Mouse (Mus musculus) forebrain, postnatal 0 days (tissue): ENCODE results near the gene Bmp2. TPM values are rescaled to one million over a fixed set of nuclear protein-coding genes. Genes with fewer than 3 reads are reported as not detected.

Source experiments
- ATAC-seq: fragments of 200-750 bp; cut with Nextera tagmentation; 2 replicates; pipeline ENCODE4 v1.8.0; 2017; ENCODE audit warnings: mild to moderate bottlenecking, moderate library complexity
- DNase-seq: peaks from one replicate; pipeline ENCODE4 v3.0.0-alpha.2; 2015
- H3K27ac ChIP-seq: fragments of 300-500 bp; sonication (generic); 2 replicates; pipeline ENCODE4 v1.5.1; 2014; ENCODE audit warnings: low read depth, mild to moderate bottlenecking, antibody characterized with exemption, low read length, moderate library complexity, mixed read lengths
- H3K27me3 ChIP-seq: fragments of 300-500 bp; sonication (generic); 2 replicates; pipeline ENCODE4 v1.6.1; 2014; ENCODE audit warnings: mild to moderate bottlenecking, low read length, mixed read lengths; ENCODE audit not compliant: insufficient read depth
- H3K36me3 ChIP-seq: fragments of 300-500 bp; sonication (generic); 2 replicates; pipeline ENCODE4 v1.6.1; 2014; ENCODE audit warnings: mild to moderate bottlenecking, moderate library complexity; ENCODE audit not compliant: insufficient read depth
- H3K4me1 ChIP-seq: fragments of 300-500 bp; sonication (generic); 2 replicates; pipeline ENCODE4 v1.6.1; 2014; ENCODE audit warnings: antibody characterized with exemption; ENCODE audit not compliant: insufficient read depth
- H3K4me2 ChIP-seq: fragments of 300-500 bp; sonication (generic); 2 replicates; pipeline ENCODE4 v1.6.1; 2014; ENCODE audit warnings: low read depth, mild to moderate bottlenecking, moderate library complexity
- H3K4me3 ChIP-seq: fragments of 300-500 bp; sonication (generic); 2 replicates; pipeline ENCODE4 v1.5.1; 2014; ENCODE audit warnings: low read depth, low read length, mixed read lengths
- H3K9ac ChIP-seq: fragments of 300-500 bp; sonication (generic); 2 replicates; pipeline ENCODE4 v1.6.1; 2014; ENCODE audit warnings: mild to moderate bottlenecking
- H3K9me3 ChIP-seq: fragments of 300-500 bp; sonication (generic); 2 replicates; pipeline ENCODE4 v1.6.1; 2016; ENCODE audit warnings: low read length
- CTCF ChIP-seq: sonication (generic); IDR thresholded peaks from 2 replicates; pipeline ENCODE4 v1.5.1; 2016; ENCODE audit warnings: antibody characterized with exemption, control low read depth, low read depth
- WGBS: fragments of 180-500 bp; shearing (Covaris S2); extraction: QIAGEN DNeasy Blood & Tissue Kit; methylation state at CpG from one replicate; pipeline ENCODE4 v1.1.7; 2014; 5-methylcytosine and 5-hydroxymethylcytosine counted together
- microRNA-seq, 2 experiments: library from miRNA; unstranded; fragments of <30 nt; microRNA quantifications; one replicate each; pipeline ENCODE4; 2016
- polyA plus RNA-seq: library from polyadenylated mRNA; unstranded; fragments of >200 nt; fragmentation: Nextera tagmentation; extraction: Ambion mirVana; gene quantifications from 2 replicates; pipeline ENCODE4 v1.2.1, GENCODE M21; 2015
- total RNA-seq: library from RNA; depleted of rRNA; stranded (reverse); fragments of >200 nt; gene quantifications from 2 replicates; pipeline ENCODE4 v1.2.3, GENCODE M21; 2014

Gene Bmp2
- total and polyA plus RNA-seq, 2 experiments from 2014 or later = 2.9 TPM

DNA sequence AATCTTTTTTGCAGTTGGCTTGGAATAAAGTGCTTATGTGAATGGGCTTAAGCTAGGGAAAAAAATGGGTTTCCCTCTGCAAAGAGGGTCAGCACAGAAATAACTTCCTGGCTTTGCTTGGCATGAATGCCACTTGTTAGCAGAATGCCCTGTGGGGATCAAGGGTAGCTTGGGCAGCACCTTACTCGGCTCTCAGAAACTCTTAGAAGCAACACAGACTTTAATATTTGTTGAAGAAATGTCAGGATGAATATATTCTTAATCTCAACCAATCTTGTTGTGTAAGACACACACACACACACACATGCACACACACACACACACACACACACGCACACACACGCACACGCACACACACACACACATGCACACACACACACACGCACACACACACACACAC is 13.5 kb downstream of the Bmp2 start:
- Histone ChIP-seq H3K27ac (no peak overlapping the region), H3K9ac (no peak overlapping the region), H3K36me3 (no peaks in the 10 kb centered on the region), H3K9me3 (no peaks in the 10 kb centered on the region), H3K27me3 (no peaks in the 10 kb centered on the region), H3K4me2 (no peak overlapping the region), H3K4me3 (no peak overlapping the region), H3K4me1 (0 out of 2 replicates have a peak, but pooled peaks cover 6% of the 10 kb centered on the region)
- DNase-seq = no peak
- ATAC-seq = no peak
- TF ChIP-seq CTCF = no peak
- 80% methylated on average over 5 of the region's 5 CpGs for WGBS

DNA sequence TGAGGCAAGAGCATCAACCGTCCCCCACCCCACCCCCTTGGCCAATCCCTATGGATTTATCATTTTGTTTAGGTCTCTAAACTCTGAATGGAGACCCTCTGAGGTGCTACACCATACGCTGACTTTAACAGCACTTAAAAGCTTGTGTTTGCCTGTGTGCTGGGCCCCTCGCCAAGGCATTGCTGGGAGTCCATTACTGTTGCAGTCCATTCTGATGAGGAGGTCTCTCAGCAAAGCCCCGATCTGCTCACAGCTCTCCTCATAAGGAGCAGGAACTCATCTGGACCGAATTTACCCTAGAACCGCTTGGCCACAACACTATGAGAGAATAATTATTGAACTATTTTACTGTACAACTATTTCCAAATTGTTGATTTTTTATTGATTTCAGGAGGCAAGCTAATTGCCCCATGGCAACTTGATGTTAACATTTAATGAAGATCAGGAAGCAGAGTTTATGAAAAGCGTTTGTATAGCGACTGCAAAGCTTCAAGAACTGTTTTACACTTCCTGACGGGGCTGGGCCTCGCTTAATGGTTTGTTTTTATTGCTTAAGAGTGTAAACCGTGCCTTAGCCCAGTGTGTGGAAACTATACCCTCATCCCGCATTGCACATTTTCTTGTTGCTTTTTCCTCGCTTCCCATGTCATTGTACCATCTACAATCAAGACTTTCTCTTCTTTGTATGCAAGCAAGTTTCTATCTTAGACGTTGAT is 14.2 kb downstream of the Bmp2 start:
- 0 out of 2 replicates have a peak, but pooled peaks cover 6% of the 10 kb centered on the region for H3K4me1 ChIP-seq
- WGBS = 68% methylated on average over 14 of the region's 14 CpGs
- no peaks in the 10 kb centered on the region for H3K36me3 ChIP-seq
- no peak for TF ChIP-seq CTCF
- no peak overlapping the region for H3K27ac ChIP-seq
- no peak overlapping the region for H3K9ac ChIP-seq
- no peaks in the 10 kb centered on the region for H3K27me3 ChIP-seq
- no peak overlapping the region for H3K4me2 ChIP-seq
- H3K4me3 ChIP-seq = no peak overlapping the region
- ATAC-seq (no peak), DNase-seq (no peak)
- H3K9me3 ChIP-seq = no peaks in the 10 kb centered on the region

DNA sequence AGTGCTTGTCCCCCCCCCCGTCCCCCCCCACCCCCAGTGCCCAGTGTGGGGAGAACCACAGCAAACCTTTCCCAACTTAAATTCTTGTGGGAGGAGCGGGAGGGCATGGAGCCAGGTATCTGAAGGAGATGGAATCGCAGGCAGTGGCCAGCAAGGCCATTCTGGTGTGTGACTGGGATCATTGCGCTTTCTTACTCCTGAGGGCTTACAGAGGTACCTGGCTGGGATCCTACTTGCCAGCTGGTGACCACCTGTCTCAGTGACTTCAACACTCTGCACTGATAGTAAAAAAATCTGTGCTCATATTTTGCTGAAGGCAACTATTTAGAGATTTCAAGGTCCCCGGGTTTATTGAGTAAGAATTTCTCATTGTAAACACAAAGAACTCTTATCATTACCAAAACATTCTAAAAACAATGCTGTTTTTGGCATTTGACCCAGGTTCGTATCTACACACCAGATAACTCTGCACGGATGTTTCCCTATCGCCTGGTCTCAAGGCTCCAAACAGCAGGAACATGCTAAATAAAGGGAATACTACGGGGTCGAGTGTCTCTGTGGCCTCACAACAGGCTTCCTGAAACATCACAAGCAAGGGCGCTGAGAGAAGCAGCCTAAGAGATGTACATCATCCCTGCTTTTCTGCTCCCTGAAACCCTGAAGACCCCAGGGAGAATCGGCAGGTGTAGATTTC is 39.8 kb downstream of the Bmp2 start:
- no peak overlapping the region for H3K27ac ChIP-seq
- peaks cover 3% of the 10 kb centered on the region; the same call in 1 of the 2 replicates for H3K4me1 ChIP-seq
- no peak overlapping the region for H3K4me2 ChIP-seq
- DNase-seq = no peak
- TF ChIP-seq CTCF = no peak
- H3K27me3 ChIP-seq = no peaks in the 10 kb centered on the region
- no peak overlapping the region for H3K9ac ChIP-seq
- no peaks in the 10 kb centered on the region for H3K36me3 ChIP-seq
- no peaks in the 10 kb centered on the region for H3K9me3 ChIP-seq
- WGBS = 61% methylated on average over 12 of the region's 12 CpGs
- no peak overlapping the region for H3K4me3 ChIP-seq
- no peak for ATAC-seq

Small RNA genes lying within 50 kb of the gene (microRNA-seq; reads per million reads assigned to microRNA genes)
- gene Mir3090 = 0 reads per million in 2 experiments
